Mouse (Mus musculus) right cerebral cortex, adult 2 months (tissue): ENCODE measurements around the gene Dpp6.
A peak's percentile ranks its signal among the peaks of the same experiment; 100 is the strongest.

Experiments
- DNase-seq, 2 experiments: peaks; one replicate each; pipeline ENCODE4 v3.0.0; 2021 to 2022; ENCODE audit warnings: low spot score in 2 of 2

Gene Dpp6

GRCm38 (mm10) chr5:27278120-27278645 lies 461.2 kb downstream of the Dpp6 start:
- DNase-seq, result no peak

GRCm38 (mm10) chr5:27286876-27287275 lies 469.9 kb downstream of the Dpp6 start:
- DNase-seq, result no peak

- DNase-seq, result no peak
Observed at GRCm38 (mm10) chr5:27291378-27291777, 474.4 kb downstream of the Dpp6 start.

GRCm38 (mm10) chr5:27292236-27292635 lies 475.2 kb downstream of the Dpp6 start:
- no peak for DNase-seq

GRCm38 (mm10) chr5:27304115-27304514 lies 487.1 kb downstream of the Dpp6 start:
- no peak for DNase-seq

GRCm38 (mm10) chr5:27306497-27307152 lies 489.6 kb downstream of the Dpp6 start:
- DNase-seq, result no peak

- DNase-seq, result no peak
Observed at GRCm38 (mm10) chr5:27310217-27310616, 493.2 kb downstream of the Dpp6 start.

- no peak for DNase-seq
Observed at GRCm38 (mm10) chr5:27316674-27317073, 499.7 kb downstream of the Dpp6 start.

- no peak for DNase-seq
Observed at GRCm38 (mm10) chr5:27317264-27317663, 500.3 kb downstream of the Dpp6 start.

GRCm38 (mm10) chr5:27317832-27318231 lies 500.8 kb downstream of the Dpp6 start:
- DNase-seq, result no peak

GRCm38 (mm10) chr5:27319731-27320130 lies 502.7 kb downstream of the Dpp6 start:
- no peak for DNase-seq

- no peak for DNase-seq
Observed at GRCm38 (mm10) chr5:27322895-27323792, 506.1 kb downstream of the Dpp6 start.

GRCm38 (mm10) chr5:27324346-27324928 lies 507.4 kb downstream of the Dpp6 start:
- DNase-seq, result peak; percentile 33 to 58

GRCm38 (mm10) chr5:27336698-27337097 lies 519.7 kb downstream of the Dpp6 start:
- no peak for DNase-seq

GRCm38 (mm10) chr5:27339196-27340030 lies 522.4 kb downstream of the Dpp6 start:
- DNase-seq, result no peak

GRCm38 (mm10) chr5:27342276-27342675 lies 525.3 kb downstream of the Dpp6 start:
- DNase-seq, result no peak

- no peak for DNase-seq
Observed at GRCm38 (mm10) chr5:27343626-27344025, 526.6 kb downstream of the Dpp6 start.

- DNase-seq, result no peak
Observed at GRCm38 (mm10) chr5:27348181-27349095, 531.4 kb downstream of the Dpp6 start.

GRCm38 (mm10) chr5:27357630-27358029 lies 540.6 kb downstream of the Dpp6 start:
- no peak for DNase-seq

- DNase-seq, result no peak
Observed at GRCm38 (mm10) chr5:27365946-27366345, 548.9 kb downstream of the Dpp6 start.
